In the genomic region with DNA sequence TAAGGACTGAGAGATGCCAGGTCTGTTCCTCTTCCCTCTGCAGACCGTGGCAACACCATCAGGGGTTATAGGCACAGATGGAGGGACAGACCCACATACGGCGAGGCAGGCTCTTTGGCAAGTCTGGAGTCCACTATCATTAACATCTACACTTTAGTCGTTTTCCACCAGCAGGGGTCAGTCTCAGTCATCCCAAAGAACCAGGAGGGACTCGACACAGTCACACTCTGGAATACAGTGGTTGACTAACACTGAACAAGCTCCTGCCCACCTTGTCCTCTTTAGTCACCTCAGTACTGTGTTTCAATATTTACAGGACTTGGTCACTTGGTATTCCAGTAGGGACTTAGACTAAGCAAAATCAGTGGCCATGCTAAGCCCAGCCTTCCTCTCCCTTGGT, we compare ENCODE assay signal across 8 mouse cellular contexts.
DNase-seq lines count a peak whose midpoint lies in the region; ATAC-seq lines count a peak whose summit lies in the region.

No protein-coding gene starts in this region.

- ATAC-seq in frontal cortex, adult (ENCODE audit: low TSS enrichment), result peak; percentile 65
- no peak for ATAC-seq in erythroblast, adult 5-6 weeks (replicated peaks; ENCODE audit: low FRiP score, poor library complexity, severe bottlenecking)

- DNase-seq in 3T3-L1 (ENCODE audit: low read depth, low spot score), result peak; percentile 75
- DNase-seq in CD4-positive helper T cell, adult 2 months (ENCODE audit: low read depth, low spot score), result peak; percentile 46
- DNase-seq in brain, adult 2 months (ENCODE audit: low read depth, low spot score), result peak; percentile 76
- peak; percentile 80 for DNase-seq in kidney, adult 9 months
- DNase-seq in lung, adult 18-20 months, result peak; percentile 45 to 67
- DNase-seq in retina, postnatal 7 days (ENCODE audit: low read depth, low spot score), result peak; percentile 60
